Mouse (Mus musculus) gastrocnemius, postnatal 14 days (tissue): Measurements from ENCODE around the gene Map4k4. TPM values are rescaled to one million over a fixed set of nuclear protein-coding genes. Genes with fewer than 3 reads are reported as not detected.
A peak's percentile ranks its signal among the peaks of the same experiment; 100 is the strongest.

ENCODE experiments used
- DNase-seq: peaks from one replicate; pipeline ENCODE4 v3.0.0; 2021; ENCODE audit warnings: mixed read lengths
- intact Hi-C: fragments of 180-260 bp; cut with DNase I; formaldehyde crosslinking; loops from one replicate; pipeline ENCODE4 v1.15.1; 2025; ENCODE audit warnings: low total_unique reads
- long read RNA-seq, 2 experiments: library from polyadenylated mRNA; stranded (forward); transcript quantifications; one replicate each; pipeline ENCODE4 v2.0.0; 2021
- total RNA-seq, 2 experiments: library from RNA; stranded (reverse); gene quantifications; 2 replicates each; pipeline ENCODE4 v1.2.3; 2021

Map4k4 gene
- 10 to 100 TPM; 53.2 to 53.6 TPM for total RNA-seq
- long read RNA-seq, experiment 1, partial matches to known transcripts = 0 of 6 reads
- long read RNA-seq, experiment 1, other reads (novel, unspliced or antisense) = 6 of 6 reads
- long read RNA-seq, experiment 2, partial matches to known transcripts = 1 of 20 reads
- long read RNA-seq, experiment 2, other reads (novel, unspliced or antisense) = 19 of 20 reads

DNA sequence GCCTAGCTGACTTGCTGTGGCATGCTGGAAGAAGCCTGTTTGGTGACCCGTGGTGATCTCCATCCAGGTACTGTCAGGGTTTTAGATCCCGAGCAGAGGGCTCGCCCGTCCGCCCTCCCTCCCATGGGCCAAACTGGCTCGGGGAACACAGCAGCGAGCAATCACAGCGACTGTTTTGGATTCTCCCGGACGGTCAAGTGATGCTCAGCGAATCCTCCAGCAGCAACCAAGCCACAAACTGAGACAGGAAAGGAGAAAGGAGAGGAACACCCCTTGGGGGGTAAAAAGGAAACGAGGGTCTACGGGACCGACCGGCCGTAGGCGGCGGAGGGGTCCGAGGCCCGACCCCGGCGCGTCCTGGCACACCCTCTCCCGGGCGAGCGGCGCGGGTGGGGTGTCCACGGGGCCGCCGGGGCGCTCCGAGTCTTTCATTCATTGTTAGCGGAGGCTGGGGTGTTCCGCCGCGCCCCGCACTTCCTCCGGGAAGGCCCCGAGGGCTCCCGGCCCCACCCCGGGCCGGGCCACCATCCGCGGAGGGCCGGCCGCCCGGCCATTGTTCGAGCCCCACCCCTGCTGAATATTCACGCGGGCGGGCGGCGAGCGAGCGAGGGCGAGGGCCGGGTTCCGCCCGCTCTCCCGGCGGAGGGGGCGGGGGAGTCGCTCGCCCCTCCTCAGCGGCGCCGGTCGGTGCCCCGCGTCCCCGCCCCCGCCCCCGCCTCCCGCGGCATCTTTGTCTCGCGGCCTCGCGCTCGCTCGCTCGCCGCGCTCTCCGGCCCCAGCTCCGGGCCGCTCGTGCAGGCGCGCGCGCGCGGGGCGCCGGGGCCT lies at the start of gene Map4k4:
Map4k4 (plus strand) TSS at position 733 of the 825 bp plus-strand sequence.
- peak; percentile 85 for DNase-seq
- intact Hi-C loops = loop anchor here (10.0 kb wide), 1 partner anchor 136 kb away; no protein-coding TSS in a partner anchor

DNA sequence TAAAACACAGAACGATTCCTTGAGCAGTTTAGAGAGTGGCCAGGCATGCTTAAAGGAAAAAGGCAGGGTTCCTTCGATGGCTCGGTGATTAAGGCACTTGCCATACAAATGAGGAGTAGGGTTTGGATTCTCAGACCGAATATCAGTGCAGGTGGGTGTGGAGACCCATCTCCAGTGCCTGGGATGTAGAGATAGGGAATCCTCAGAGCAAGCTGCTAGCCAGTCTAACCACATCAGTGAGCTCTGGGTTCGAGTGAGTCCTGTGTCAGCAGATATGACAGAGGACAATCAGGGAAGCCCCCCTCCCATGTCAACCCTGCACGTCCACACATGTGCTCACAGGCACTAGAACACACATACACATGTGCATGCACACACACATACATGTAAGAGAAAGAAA lies 44.8 kb upstream of the Map4k4 start:
- intact Hi-C loops = no loop called here

DNA sequence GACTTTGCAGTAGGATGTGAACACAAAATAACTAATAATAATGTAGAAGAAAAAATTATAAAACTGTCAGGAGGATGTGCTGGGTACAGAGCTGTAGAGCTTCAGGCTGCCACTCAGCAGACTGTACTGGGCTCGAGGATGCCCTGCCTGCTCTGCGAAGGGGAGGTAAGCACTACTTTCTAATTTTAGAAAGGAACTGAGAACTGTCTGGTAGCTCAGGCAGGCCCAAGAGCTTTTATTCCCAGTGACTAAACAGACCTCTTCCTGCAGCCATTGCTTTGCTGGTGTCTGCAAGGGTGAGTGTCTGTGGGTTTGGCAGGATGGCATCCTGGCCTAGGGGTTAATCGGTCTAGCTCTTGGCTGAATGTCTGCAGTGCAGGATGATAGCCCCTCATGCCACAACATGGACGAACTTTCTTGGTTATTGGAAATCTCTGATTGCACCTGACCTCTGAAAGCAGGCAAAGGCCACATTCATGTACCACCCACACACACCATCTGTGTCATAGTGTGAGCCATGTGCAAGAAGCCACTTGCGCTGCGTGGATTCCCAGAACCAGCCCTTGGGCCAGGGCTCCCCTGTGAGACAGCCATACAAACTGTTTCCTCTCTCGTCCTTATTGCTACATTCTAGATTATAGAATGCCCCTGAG lies 43.8 kb upstream of the Map4k4 start:
- intact Hi-C loops = no loop called here
- no peak for DNase-seq

More for the DNA sequence above, 44.8 kb upstream of the Map4k4 start:
- DNase-seq = no peak

DNA sequence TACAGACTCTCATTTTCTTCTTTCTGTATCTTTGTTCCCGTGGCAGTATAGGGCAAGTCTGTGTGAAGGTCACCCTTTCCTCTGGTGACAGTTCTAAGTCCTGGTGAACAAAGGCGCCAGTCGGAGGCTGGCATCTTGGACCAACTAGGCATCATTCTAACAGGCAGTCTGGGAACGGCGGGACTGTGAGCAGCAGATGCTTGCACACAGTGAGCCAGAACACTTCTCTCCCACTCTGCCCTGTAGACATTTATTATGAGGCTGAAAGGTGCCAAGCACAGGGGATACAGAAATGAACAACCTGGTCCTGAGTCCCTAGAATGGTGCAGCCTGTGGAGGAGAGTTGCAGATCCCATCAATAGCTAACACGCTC lies 43.3 kb upstream of the Map4k4 start:
- intact Hi-C loops = no loop called here
- no peak for DNase-seq

DNA sequence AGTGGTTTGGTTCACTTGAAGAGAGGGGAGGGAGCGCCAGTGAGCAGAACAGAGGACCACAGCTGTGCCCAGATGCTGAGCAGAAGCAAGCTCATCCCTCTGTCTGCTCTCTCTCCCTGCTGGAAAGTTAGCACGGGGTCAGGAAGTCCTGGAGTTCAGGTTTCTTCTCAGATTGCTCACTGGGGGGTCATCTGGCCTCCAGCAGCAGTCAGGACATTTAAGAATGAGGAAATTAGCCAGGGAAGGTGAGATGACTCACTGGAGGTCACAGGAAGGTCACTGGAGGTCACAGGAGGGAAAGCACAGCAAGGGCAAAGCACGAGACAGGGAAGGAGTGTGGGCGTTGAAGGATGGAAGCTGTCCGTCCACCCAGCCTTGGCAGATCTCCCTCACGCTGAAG lies 41.5 kb upstream of the Map4k4 start:
- DNase-seq = no peak

DNA sequence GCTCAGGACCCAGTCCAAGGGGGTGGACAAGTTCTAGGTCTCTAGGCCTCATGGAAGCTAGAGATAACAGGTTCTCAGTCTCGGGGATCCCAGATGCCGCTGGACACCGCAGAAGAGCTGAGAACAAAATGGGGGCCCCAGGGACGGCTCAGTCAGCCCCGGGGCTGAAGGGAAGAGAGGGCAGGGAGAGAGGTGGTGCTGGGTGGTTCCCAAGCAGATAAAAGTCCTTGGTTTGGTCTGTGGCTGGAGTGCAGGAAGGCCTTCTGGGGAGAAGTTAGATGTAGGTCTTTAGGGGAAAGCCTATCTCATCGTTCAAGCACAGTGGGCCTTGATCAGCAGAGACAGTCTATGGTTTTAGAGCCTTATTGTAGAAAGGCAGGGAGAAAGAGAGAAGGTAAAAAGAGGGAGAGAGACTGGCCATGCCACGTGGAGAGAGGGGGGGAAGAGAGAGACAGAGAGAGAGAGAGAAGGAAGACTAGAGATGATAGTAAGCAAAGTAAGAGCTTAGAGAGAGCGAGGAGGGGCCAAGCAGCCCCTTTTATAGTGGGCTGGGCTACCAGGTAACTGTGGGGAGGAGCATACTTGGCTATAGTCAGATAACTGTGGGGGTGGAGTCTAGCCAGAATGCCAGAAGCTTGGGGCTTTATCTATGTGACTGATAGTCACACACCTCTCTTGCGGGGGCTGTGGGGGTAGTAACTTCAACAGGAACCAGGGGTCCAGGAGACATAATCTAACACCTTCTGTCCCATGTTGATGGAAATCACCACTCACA lies 34.2 kb upstream of the Map4k4 start:
- no peak for DNase-seq
- intact Hi-C loops = no loop called here

More for the DNA sequence above, 41.5 kb upstream of the Map4k4 start:
- intact Hi-C loops = no loop called here

DNA sequence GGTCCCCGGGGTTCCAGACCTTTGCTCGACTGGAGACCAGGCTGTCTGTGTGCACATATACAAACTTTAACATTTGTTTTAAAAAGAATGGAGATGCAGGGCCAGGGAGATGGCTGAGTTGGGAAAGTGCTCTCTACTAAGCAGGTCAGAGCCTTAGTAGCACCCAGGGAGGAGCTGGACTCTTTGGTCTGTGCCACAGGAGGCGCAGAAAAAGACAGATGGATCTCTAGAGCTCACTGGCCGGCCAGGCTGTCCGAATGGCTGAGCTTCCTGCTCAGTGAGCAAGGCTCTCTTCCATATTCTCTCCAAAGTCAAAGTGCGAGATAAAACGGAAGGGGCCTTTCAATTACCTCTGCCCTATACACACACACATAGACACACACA lies 33.6 kb upstream of the Map4k4 start:
- DNase-seq = no peak
- intact Hi-C loops = no loop called here

DNA sequence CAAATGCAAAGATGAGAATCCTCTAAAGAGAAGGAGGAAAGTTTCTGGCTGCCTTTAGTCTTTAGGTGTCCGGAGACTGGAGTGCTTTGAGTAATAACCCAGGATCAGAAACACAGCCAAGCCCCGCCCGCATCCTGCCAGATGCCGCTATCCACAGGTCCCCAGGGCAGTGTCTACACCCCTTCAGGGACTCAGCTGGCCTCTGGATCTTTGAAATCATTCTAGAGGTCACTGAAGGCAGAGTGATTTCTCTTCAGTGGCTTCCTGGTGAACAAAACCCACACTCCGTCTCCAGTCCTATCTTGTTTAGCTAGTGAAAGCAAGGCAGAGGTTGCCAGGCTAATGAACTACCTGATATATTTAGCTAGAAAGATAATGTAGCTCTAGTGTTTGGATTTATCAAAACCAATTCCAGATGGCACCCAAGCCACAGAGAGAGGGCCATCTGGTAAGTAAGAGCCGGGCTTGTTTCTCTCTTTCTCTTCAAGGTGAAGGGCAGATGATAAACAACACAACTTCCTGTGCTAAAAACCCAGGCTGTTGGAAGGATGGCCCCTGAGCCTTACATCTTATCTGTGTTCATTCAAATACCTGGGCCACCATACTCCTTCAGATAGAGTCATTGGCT lies 32.6 kb upstream of the Map4k4 start:
- peak; percentile 65 for DNase-seq
- intact Hi-C loops = no loop called here

DNA sequence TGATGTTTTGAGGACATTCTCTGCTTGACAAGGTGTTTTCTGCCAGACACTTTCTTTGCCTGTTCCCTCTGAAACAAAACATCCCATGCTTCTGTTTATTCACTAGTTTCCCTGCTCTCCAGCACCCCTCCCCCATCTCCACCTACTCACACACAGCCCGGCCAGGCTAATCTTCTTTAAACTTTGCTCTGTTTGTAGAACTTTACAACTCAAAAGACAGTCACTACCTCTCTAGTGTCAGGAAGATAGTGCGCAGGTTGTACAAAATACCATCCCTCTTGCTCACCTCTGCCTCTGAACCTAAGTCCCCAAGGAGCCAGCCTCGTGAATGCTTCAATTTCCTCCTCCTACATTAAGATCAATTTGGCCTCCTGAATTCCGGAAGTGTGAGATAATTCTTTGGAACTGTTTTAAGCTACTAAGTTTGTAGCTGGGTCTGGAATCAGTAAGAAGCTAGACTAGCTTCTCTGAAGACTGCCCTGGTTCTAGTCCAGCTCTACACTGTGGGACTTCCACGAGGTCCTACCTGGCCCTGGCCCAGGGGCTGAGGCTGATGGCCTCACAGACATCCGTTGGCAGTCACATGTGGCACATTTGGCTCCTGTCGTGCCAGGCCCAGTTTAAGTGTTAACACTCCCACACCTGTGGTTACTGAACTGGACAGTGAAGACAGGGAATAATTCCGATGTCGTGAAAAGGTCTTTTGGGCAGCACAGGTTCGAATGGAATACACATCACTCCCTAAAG lies 31.7 kb upstream of the Map4k4 start:
- intact Hi-C loops = no loop called here
- DNase-seq = peak; percentile 30

DNA sequence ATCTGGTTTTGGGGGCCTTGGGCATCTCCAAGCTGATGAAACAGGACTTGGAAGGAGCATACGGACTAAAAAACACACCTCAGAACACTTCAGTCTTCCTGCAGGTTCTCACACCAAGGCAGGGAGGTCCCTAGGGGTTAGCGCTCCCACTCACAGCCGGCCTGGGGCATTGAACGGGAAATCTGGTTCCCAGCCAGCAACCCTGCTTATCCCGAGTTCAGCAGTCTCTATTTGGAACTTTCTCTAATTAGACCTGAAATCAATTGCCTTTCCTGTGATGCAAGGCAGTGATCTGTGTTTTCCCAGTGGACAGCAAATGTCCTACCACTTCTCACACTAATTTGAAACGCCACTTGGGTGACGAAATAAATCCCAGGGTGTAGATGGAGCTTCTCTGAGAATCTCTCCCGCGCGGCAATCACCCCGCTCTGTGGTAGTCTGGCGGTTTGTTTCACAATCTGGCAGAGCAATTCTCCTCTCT lies 31.0 kb upstream of the Map4k4 start:
- intact Hi-C loops = no loop called here
- DNase-seq = peak; percentile 45

DNA sequence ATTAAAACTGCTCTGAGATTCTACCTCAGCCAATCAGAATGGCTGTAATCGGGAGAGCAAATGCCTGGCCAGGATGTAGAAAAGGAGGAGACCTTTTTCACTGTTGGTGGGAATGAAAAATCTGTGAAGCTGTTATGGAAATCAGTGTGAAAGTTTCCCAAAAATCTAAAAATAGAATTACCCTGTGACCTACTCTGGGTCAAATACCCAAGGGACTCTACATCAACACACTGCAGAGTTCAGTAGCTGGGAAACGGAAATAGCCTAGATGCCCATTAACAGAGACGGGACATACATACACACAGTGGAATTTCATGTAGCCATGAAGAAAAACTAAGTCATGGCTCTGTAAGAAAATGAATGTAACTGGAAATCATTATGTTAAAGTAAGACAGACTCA lies 22.7 kb upstream of the Map4k4 start:
- DNase-seq = no peak
- intact Hi-C loops = no loop called here

DNA sequence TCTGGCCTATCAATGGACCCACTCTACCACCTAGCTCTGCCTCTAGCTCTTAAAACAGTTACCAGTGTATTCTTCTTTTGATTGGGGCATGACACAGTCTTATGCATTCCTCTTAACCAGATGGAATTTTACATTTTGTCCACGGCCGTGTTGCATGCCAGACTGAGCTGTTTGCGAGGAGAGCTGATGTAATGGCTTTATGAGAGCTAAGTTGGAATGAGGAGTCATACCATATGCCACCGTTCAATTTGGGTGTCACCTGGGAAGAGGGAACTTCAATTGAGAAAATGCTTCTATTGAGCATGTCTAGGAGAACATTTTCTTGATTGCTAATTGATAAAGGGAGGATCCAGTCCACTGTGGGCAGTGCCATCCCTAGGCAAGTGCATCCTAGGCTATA lies 18.2 kb upstream of the Map4k4 start:
- no peak for DNase-seq
- intact Hi-C loops = no loop called here

DNA sequence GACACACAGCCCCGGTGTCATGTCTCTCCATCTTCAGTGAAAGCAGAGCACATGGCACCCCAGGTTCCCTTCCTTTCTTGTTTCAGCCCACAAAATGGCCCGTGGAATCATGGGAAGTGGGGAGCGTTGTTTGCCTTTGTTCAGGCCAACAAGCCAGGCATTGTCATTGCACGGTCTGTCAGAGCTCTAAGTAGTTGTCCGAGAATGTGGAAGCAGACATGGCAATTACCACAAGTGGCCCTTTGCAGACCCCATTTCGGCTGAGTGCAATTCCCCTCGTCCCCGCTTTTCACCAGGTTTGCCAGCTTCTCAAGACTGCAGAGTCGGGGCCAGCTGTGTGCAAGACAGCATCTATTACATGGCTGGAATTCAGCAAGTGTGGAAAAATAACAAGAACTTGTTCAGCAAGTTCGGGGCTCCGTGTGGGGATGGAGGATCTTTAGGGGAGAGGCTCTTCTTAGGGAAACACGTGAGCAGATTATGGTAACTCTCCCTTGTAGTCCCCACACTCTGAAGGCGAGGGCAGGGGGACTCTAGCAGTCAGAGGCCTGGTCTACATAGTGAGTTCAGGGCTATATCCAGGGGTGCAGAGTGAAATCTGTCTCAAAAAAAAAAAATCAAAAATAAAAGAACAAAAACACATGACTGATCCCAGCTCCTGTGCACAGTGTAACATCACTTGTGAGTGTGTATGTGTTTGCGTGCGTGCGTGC lies 15.8 kb upstream of the Map4k4 start:
- DNase-seq = no peak
- intact Hi-C loops = no loop called here

DNA sequence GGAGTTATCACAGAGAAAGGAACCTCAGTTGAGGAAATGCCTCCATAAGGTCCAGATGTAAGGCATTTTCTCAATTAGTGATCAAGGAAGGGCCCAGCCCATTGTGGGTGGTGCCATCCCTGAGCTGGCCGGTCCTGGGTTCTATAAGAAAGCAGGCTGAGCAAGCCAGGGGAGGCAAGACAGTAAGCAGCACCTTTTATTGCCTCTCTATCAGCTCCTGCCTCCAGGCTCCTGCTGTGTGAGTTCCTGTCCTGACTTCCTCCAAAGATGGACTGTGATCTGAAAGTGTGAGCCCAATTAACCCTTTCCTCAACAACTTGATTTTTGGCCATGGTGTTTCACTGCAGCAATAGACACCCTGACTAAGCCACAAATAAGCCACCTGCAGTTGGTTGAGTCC lies 12.7 kb upstream of the Map4k4 start:
- DNase-seq = no peak
- intact Hi-C loops = no loop called here

DNA sequence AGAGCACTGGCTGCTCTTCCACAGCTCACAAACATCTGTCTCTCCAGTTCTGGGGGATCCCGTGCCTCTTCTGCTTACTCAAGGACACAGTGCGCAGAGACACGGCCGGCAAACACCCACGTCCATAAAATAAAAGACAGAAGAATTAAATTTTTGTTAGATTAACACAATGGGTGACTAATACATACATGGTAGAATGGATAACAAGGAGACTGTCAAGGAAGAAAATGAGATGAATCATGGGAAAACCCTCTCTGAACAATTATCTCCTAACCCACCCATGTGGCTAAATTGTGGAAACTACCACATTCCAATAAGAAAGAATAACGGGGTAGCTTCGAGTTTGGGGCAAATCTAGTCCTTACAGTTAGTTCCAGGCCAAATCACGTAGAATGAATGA lies 11.3 kb upstream of the Map4k4 start:
- no peak for DNase-seq
- intact Hi-C loops = no loop called here

DNA sequence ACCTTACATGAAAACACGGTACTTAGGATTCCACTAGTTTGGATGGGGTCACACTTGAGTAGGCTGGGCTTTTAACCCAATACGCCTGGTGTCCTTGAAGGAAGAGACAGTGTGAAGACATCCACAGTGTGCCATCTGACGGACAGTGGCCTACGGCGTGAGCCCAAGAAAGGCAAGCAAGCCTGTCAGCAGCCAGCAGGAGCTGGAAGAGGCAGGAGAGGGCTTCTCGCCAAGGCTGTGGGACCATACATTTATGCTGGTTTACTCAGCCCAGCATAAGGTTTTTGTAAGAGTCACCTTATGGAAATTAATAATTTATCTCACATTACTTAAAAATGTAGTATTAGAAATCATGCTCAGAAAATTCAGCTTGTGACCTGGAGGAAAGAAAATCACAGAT lies 10.7 kb upstream of the Map4k4 start:
- DNase-seq = no peak
- intact Hi-C loops = no loop called here

DNA sequence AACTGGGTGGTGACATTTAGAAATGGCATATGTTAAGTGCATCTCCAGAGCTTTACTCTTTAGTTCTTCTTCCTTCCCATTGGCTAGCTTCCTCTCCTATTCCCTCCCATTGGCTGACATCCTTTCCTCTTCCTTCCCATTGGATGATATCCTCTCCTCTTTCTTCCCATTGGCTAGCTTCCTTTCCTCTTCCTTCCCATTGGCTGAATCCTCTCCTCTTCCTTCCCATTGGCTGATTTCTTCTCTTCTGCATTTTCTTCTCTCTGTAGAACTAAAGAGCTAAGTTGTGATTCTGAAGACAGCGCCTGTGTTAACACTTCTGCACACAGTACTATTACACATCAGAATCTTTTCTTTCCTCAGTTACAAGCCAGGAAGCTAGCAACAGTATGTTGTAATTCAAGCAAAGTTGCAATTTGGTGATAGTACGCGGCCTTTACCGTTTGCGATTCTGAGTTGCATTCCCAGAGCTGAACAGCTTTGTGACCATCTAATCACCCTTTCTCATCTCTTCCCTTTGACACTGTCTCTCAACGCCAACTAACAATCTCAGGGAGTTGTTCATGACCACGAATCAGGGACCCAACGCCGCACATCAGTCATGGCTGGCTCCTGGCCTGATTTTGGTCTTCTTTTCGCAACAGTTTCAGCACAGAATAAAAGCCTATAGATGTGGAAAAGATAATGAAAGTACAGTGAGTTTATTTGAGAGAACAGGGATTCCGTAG lies 7.4 kb upstream of the Map4k4 start:
- intact Hi-C loops = no loop called here

DNA sequence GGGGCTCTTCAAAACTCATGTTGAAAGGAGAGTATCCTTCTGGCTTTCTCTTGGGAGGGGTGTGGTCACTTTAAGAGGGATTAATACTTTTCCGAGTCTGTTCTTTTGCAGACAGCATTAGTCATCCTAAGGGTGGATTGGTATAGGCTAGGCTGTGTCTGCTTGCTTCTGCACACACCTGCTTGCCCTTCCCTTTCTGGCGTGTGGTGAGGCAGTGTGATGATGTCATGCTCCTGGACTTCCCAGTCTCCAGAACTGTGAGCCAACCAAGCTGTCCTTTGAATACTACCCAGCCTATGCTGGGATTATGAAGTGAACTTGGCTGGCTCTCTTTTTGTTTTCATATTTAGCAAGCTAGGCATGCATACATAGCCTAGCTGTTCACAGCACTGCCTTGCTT lies 5.6 kb upstream of the Map4k4 start:
- intact Hi-C loops = no loop called here
- no peak for DNase-seq

More for the DNA sequence above, 7.4 kb upstream of the Map4k4 start:
- DNase-seq = no peak
